Mouse (Mus musculus) v-Abl transformed pro-B cells (cell line): ENCODE measurements around the gene Tmem208.

Experiments used
- in situ Hi-C, 2 experiments: fragments of 400-800 bp; cut with MboI; formaldehyde crosslinking; loops; one replicate each; pipeline ENCODE4 v1.15.1; 2025; ENCODE audit not compliant: unreplicated experiment in 2 of 2

Gene Tmem208

GRCm38 (mm10) chr8:105326141-105326672, at the start of gene Tmem208, which contains the start of gene Lrrc29:
Tmem208 (plus strand) TSS chr8:105326354.
Lrrc29 (minus strand) TSS chr8:105326278.
- in situ Hi-C loops: loop anchor here in 1 of 2 experiments (25.0 kb wide), 1 partner anchor 836 kb away; the partner anchor contains the start of genes Pla2g15 and Slc7a6

- in situ Hi-C loops: no loop called here
Observed at GRCm38 (mm10) chr8:105278911-105279334, 47.2 kb upstream of the Tmem208 start.

GRCm38 (mm10) chr8:105280567-105280966, 45.6 kb upstream of the Tmem208 start:
- in situ Hi-C loops: loop anchor here (5.0 to 10.0 kb wide), 2 partner anchors 56 to 158 kb away; partner anchors contain the start of gene D230025D16Rik (in 1 of the 2)

- in situ Hi-C loops: loop anchor here (5.0 to 10.0 kb wide), 2 partner anchors 57 to 160 kb away; partner anchors contain the start of gene D230025D16Rik (in 1 of the 2)
Observed at GRCm38 (mm10) chr8:105281821-105282220, 44.3 kb upstream of the Tmem208 start.

- in situ Hi-C loops: loop anchor here (5.0 to 10.0 kb wide), 2 partner anchors 57 to 160 kb away; partner anchors contain the start of gene D230025D16Rik (in 1 of the 2)
Observed at GRCm38 (mm10) chr8:105282239-105282638, 43.9 kb upstream of the Tmem208 start.

GRCm38 (mm10) chr8:105283074-105283473, 43.1 kb upstream of the Tmem208 start:
- in situ Hi-C loops: loop anchor here (5.0 to 10.0 kb wide), 2 partner anchors 58 to 161 kb away; partner anchors contain the start of gene D230025D16Rik (in 1 of the 2)

GRCm38 (mm10) chr8:105285514-105285913, 40.6 kb upstream of the Tmem208 start:
- in situ Hi-C loops: loop anchor here (5.0 to 10.0 kb wide), 4 partner anchors 33 to 163 kb away; partner anchors contain the start of gene D230025D16Rik (in 1 of the 2)

GRCm38 (mm10) chr8:105286907-105287306, 39.2 kb upstream of the Tmem208 start:
- in situ Hi-C loops: loop anchor here (5.0 to 10.0 kb wide), 4 partner anchors 35 to 165 kb away; partner anchors contain the start of gene D230025D16Rik (in 1 of the 2)

GRCm38 (mm10) chr8:105288231-105288630, 37.9 kb upstream of the Tmem208 start:
- in situ Hi-C loops: loop anchor here (5.0 to 10.0 kb wide), 4 partner anchors 36 to 166 kb away; partner anchors contain the start of gene D230025D16Rik (in 1 of the 2)

- in situ Hi-C loops: loop anchor here (5.0 to 10.0 kb wide), 4 partner anchors 37 to 167 kb away; partner anchors contain the start of gene D230025D16Rik (in 1 of the 2)
Observed at GRCm38 (mm10) chr8:105288958-105289732, 37.0 kb upstream of the Tmem208 start.

GRCm38 (mm10) chr8:105289805-105290460, 36.2 kb upstream of the Tmem208 start, which contains the start of gene 4931428F04Rik:
4931428F04Rik (minus strand) TSS chr8:105289864.
- in situ Hi-C loops: loop anchor here (5.0 to 10.0 kb wide), 7 partner anchors 38 to 638 kb away; partner anchors contain the start of genes D230025D16Rik (in 1 of the 2), Fhod1 (in 1 of the 2) and Slc9a5 (in 1 of the 2)

- in situ Hi-C loops: loop anchor here (5.0 kb wide), 3 partner anchors 57 to 638 kb away; partner anchors contain the start of genes Fhod1 (in 1 of the 2) and Slc9a5 (in 1 of the 2)
Observed at GRCm38 (mm10) chr8:105290554-105291314, 35.4 kb upstream of the Tmem208 start.

- in situ Hi-C loops: loop anchor here (5.0 kb wide), 3 partner anchors 56 to 639 kb away; partner anchors contain the start of genes Fhod1 (in 1 of the 2) and Slc9a5 (in 1 of the 2)
Observed at GRCm38 (mm10) chr8:105291364-105291763, 34.8 kb upstream of the Tmem208 start.

GRCm38 (mm10) chr8:105291802-105292201, 34.4 kb upstream of the Tmem208 start:
- in situ Hi-C loops: loop anchor here (5.0 kb wide), 3 partner anchors 55 to 640 kb away; partner anchors contain the start of genes Fhod1 (in 1 of the 2) and Slc9a5 (in 1 of the 2)

- in situ Hi-C loops: loop anchor here (5.0 kb wide), 3 partner anchors 55 to 640 kb away; partner anchors contain the start of genes Fhod1 (in 1 of the 2) and Slc9a5 (in 1 of the 2)
Observed at GRCm38 (mm10) chr8:105292471-105292870, 33.7 kb upstream of the Tmem208 start.

- in situ Hi-C loops: loop anchor here (5.0 kb wide), 3 partner anchors 54 to 641 kb away; partner anchors contain the start of genes Fhod1 (in 1 of the 2) and Slc9a5 (in 1 of the 2)
Observed at GRCm38 (mm10) chr8:105293405-105293804, 32.7 kb upstream of the Tmem208 start.

- in situ Hi-C loops: loop anchor here (5.0 kb wide), 3 partner anchors 53 to 642 kb away; partner anchors contain the start of genes Fhod1 (in 1 of the 2) and Slc9a5 (in 1 of the 2)
Observed at GRCm38 (mm10) chr8:105294776-105295175, 31.4 kb upstream of the Tmem208 start.

GRCm38 (mm10) chr8:105295256-105295655, 30.9 kb upstream of the Tmem208 start:
- in situ Hi-C loops: no loop called here
